Mouse (Mus musculus): ENCODE measurements at regions not wholly inside any gene's neighbourhood (a gene's known extent, or its start where the extent isn't known, plus 50 kb on each side); places are given as distances from the start of the nearest gene placed in this dataset.
A peak's percentile ranks its signal among the peaks of the same experiment; 100 is the strongest.

DNA sequence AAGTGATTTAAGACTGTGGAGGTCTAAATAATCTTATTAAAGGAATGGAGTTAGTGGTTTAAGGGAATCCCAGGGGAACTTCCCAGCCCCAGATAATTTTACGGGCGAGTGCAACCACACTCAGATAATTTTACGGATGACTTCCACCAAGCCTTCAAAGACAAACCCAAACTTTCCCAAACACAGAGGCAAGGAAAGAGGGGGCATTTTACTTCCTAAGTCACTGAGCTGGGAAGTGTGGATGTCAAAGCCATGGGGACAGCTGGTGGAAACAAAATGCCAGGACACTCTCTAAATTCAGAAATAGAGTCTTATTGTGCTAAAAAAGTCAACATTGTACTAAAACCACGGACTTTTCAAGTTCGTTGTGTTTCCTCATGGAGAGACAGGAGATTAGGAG is 227.9 kb upstream of the BB014433 start:
- DNase-seq (ENCODE audit: low spot score in 2 of 2): no peak

DNA sequence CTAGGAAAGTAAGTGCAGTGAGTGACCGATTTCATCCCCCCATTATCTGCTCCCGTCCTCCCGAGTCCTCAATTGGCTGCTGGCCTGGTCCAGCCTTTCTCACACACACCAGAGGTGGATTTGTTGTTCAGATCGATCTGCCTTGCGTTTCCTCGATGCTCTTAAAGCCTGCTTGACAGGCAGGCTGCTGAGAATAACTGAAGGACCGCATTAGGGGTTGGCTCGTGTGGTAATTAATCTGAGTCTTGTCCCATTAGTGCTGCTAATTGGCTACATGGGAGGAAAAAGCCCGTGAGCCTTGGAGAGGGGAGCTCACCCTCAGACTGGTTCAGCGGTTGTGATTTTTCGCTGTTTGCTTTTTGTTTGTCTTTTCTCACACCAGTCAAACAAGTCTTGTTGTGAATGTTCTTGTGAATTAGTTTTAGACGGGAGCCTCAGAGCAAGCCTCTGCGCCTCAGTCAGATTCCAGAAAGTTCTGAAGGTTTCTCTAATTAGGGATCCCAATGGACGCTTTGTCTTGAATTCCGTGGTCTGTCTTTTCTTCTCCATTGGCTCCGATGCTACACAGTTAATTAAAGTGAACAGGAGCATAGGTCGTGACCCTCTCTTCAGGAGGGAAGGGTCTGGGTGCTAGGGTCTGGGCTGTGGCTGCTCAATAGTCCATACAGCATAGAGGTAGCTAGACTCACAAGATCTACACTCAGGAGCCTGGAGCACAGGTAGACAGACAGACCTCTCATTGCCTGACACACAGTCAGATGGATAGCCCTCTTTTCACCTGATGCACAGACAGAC is 226.1 kb upstream of the BB014433 start:
- DNase-seq (ENCODE audit: low spot score in 2 of 2): no peak

DNA sequence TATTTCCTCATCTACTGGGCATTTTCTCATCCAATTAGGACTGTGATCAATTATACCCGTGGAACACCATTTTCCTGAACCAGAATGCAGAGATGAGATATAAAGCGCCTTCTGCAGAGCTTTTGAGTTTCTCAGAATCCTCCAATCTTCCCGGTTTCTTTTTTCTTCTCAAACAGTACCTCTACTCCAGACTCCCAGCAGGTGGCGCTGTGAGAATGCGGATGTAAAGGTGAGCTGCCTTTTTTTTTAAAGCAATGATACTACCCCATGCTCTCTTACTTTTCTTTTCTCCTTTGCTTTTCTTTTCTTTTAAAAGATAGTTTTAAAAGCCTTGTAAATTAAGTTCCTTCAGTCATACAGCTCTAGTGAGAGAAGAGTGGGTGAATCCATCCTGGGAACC is 224.4 kb upstream of the BB014433 start:
- DNase-seq (ENCODE audit: low spot score in 2 of 2): peak; percentile 58 to 72

DNA sequence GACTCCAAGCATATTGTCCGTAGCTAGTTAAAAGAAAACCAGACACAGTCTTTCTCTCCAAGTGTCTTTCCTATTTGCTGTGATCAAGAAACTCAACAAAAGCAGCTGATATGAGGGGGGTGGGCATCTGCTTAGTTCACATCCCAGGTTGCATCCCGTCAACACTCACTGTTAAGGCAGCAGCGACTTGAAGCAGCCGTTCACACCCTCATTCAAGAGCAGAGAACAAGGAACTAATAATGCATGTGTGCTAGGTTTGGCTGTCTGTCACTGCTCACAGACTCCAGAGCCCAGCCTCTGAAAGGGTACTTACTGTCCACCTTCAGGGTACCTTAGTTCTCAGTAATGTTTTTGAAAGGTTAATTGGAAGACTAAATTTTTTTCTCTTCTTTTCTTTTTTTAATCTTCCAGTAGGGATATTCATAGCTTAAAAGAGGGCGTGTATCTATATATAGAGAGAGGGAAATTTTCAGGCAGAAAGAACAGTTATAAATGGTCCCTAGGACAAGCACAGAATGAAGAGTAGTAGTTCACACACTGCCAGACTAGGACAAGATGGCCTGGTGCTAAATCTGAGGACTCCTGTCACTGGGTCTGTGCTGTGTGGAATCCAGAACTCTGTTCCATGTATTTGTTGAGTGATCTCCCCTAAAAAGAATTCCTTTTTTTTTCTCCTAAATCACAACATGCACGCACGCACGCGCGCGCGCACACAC is 199.1 kb upstream of the BB014433 start:
- DNase-seq (ENCODE audit: low spot score in 2 of 2): no peak

DNA sequence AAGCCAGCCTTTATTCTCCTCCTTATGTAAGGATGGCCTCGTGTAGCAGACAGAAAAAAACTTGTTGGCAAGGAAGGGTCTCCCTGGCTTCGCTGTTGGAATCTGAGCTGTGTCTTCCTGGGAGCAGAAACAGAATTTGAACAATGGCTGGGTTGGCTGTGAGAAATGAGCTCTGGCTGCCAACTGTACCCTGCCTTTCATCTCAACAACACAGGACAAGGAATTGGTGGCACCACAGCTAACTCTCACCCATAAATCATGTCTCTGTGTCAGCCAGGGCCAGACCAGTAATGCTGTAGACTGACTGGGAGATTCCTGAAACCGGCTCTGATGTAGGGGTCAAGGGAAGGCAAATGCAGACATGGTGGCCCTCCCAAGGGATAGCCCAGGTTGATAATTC is 189.5 kb upstream of the BB014433 start:
- DNase-seq (ENCODE audit: low spot score in 2 of 2): no peak

DNA sequence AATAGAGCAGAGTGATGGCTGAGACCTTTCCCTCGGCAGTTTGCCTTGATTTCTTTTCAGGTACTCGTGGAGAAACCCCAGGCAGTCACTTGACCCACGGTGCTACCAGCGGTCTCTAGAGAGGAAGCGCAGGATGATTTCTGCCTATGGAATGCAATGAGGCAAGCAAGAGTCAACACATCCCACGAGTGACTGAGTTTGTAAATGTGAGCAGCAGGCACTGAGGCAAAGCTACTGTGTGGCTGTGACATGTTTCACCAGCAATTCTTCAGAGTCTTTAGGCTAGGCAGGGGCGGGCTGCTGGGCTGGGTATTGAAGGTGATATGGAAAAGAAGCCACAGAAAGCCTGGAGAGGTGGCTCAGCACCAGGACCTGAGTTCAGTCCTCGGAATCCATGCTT is 187.4 kb upstream of the BB014433 start:
- no peak for DNase-seq (ENCODE audit: low spot score in 2 of 2)

DNA sequence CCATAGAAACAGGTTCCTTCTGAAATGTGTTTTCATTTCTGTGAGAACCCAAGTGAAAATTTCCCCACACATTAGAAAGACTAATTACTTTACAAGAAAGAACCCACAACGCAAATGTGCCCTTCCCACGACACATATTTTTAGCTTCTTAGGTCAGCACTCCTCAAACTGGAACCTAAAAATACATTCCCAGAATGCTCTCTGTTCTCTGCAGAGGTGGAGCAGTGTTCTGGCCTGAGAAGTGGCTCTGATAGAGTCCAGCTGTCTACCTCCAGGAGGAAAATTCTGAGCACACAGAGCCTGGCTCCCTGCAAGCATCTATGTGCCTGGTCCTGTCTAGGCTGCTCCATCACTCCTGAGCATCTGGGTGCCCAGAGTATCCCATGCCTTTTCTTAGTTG is 184.3 kb upstream of the BB014433 start:
- DNase-seq (ENCODE audit: low spot score in 2 of 2): no peak

DNA sequence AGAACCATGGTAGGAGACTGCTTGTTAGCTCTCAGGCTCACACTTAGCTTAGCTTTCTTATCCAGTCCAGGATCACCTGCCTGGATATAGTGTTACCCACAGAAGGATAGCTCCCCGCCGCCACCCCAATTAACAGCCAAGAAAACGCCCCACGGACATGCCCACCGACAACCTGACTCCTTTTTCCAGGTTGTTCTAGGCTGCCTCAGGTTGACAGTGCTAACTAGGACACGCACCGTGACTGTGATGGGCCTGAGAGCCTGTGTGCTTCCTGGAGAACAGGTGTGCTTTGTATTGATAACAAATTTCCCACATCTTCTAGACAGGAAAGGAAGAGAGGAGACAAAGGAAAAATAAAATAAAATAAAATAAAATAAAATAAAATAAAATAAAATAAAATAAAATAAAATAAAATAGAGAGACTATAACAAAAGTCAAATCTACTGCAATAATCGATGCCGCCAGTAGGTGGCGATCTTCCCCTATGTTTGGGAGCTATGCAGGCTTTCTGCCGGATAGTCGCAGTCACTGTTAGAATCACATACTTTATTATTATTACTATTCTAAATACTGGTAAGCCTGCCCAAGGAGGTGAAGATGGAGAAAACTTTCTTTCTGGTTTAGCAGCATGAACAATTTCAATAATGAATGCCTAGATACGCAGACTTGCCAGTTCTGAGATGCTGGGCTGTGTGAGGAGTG is 175.5 kb upstream of the BB014433 start:
- peak; percentile 17 to 55 for DNase-seq (ENCODE audit: low spot score in 2 of 2)

DNA sequence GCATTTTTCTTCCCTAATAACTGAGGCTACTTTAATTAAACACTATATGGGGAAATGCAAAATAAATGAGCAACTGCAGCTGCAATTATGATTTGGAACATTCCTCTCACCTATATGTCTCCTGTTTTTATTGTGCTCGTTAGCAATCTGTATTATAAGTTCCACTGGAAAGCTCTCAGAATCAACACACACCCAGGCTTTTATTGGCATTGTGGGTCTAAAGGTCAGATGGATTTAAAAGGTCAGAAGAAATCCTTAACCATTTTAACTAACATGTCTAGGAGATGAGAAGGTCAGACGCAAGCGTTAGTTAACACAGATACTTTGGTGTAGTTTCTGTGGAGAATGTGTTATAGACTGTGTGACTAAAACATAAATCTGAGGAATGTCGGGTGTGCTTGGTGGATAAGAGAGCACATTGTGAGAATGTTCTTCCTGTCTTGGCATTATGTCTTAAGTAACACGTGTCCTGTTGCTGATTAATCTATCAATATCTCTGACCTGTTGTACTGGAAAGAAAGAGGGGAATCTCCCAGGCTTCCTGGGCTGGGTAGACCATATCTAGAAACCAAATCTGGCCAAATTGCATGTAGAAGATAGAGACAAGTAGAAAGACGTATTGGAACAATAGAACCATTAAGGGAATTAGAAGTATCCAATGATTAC is 164.1 kb upstream of the BB014433 start:
- no peak for DNase-seq (ENCODE audit: low spot score in 2 of 2)

DNA sequence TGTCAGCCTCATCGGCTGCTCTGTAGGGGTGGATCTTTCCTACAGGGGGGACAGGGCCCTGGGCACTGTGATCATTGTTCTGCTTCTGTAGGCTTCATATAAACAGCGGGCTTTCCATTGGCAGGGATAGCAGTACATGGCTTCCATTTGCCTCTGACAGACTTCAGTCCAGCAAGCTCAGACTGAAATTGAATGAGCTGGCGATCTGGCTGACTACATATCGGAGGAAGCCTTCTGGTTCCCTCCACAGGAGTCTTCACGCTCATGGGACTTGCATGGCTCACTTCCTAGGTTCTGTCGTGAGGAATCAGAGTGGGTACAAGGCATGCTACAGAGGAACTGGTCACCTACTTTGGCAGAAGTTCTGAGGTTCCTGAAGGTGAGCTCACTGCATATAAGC is 155.7 kb upstream of the BB014433 start:
- no peak for DNase-seq (ENCODE audit: low spot score in 2 of 2)

DNA sequence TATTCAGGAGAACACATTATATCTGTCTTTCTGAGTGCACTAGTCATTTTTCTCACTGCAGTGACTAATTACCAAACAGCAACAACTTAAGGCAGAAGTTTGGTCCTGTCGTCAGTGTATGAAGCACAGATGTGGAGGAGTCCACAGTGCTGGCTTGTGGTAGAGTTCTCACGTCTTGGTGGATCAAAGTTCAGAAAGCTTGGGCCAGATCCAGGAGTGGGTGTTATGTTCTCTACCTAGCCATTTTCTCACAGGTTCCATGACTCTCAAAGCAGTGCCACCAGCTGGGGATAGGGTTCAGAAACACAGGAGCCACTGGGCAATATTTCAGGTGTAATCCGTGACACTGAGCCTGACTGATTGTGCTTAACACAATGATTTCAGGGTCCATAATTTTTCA is 144.8 kb upstream of the BB014433 start:
- no peak for DNase-seq (ENCODE audit: low spot score in 2 of 2)

DNA sequence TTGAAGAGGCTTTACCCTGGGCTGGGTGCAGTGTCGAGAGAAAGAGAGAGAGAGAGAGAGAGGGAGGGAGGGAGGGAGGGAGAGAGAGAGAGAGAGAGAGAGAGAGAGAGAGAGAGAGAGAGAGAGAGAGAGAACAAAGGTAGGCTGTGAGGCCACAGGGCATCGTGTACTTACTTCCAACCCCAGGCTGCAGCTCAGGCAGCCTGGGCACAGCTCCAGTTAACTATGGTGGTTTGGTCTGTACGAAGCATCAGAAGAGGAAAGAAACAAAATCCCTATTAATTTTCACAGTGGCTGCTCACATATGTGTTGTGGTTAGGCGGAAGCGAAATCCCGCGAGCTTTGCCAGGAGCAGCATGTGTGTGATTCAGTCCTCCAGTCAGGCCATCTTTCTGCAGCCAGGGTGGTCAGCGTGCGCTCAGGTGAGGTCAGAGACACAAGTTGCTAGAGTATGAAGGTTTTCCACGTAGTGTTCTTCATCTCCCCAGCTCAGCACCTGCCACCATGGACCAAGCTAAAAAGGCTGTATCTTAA is 143.3 kb upstream of the BB014433 start:
- DNase-seq (ENCODE audit: low spot score in 2 of 2): no peak

Small RNA genes in the stretch of these regions (microRNA-seq; reads per million reads assigned to microRNA genes)
- gene Gm25255 (ENCODE audit: borderline number of aligned reads in 2 of 2) (0 reads per million in 2 experiments), gene Gm25871 (ENCODE audit: borderline number of aligned reads in 2 of 2) (0 reads per million in 2 experiments)

All from adrenal gland, adult 18-20 months (tissue).